Mouse (Mus musculus): ENCODE results near the gene Olfm2. TPM values are rescaled to one million over a fixed set of nuclear protein-coding genes. Genes with fewer than 3 reads are reported as not detected.

The Olfm2 gene
- 0.20 and 0.34 TPM in 2 replicates for polyA plus RNA-seq (2015; fragmentation: Nextera tagmentation; extraction: Ambion mirVana)

GRCm38 (mm10) chr9:20746017-20746660, at the start of gene Olfm2:
Olfm2 (minus strand) TSS chr9:20746349.
- H3K4me2 ChIP-seq (ENCODE audit: low read depth, low read length), result peak within 1 kb of the TSS; percentile 63
- no peaks in the 10 kb centered on the region for H3K36me3 ChIP-seq (replicated peaks; ENCODE audit: insufficient read depth, low read length)
- peaks cover 49% of the 10 kb centered on the region for H3K27me3 ChIP-seq (ENCODE audit: insufficient read depth, low read length)
- no peaks in the 10 kb centered on the region for H3K9me3 ChIP-seq (ENCODE audit: low read length)
- ATAC-seq (0 out of 2 replicates have a peak, but pooled peaks have one; percentile 18), DNase-seq (peak; percentile 46)
- no peaks in the 10 kb centered on the region for H3K4me1 ChIP-seq (ENCODE audit: insufficient read depth)
- H3K9ac ChIP-seq (replicated peaks), result no peak within 1 kb of the TSS
- H3K4me3 ChIP-seq (ENCODE audit: low read depth, low read length), result peak within 1 kb of the TSS; percentile 36
- no peak for TF ChIP-seq CTCF (IDR thresholded peaks at IDR 0.05; ENCODE audit: low read depth)
- TF ChIP-seq EP300 (IDR thresholded peaks at IDR 0.05; ENCODE audit: low read depth), result no peak
- H3K27ac ChIP-seq (ENCODE audit: low read depth), result no peak within 1 kb of the TSS
- WGBS (ENCODE audit: insufficient replicate concordance), result 3% methylated on average over 18 of the region's 50 CpGs

DNA sequence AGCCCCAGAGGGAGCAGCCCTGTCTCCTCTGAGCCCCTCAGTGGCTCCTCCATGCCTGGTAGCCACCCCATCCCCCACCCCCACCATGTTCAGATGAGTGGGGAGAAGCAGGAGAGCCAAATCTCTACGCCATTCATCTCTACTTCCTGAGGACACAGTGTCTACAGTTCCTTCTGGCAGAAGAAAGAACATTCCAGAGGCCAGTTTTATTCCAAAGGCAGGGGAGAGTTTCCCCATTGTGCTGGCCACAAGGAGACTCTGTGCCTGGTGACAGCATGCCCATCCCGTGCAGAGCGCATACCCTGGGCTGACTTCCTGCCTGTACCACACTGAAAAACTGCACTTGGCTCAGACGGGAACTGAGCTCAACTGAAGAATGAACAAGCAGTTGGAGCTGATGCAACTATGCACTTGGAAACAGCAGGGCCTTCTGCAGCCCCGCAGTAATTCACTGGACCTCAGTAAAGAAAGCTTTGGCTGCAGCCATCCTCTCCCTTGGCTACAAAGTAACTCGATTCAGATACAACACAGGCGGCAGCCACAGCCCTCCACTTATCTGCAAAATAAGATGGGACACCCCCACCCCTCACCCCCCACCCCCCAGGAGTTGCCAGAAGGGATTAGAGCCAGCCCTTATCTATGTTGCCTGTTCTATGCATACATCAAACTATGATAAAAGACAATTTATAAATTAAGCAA, 48.1 kb upstream of the Olfm2 start:
- no peak overlapping the region for H3K4me3 ChIP-seq (ENCODE audit: low read depth, low read length)
- 0 out of 2 replicates have a peak, but pooled peaks have one; percentile 40 for ATAC-seq
- H3K4me2 ChIP-seq (ENCODE audit: low read depth, low read length), result no peak overlapping the region
- TF ChIP-seq EP300 (IDR thresholded peaks at IDR 0.05; ENCODE audit: low read depth) (no peak), CTCF (IDR thresholded peaks at IDR 0.05; ENCODE audit: low read depth) (no peak)
- no peaks in the 10 kb centered on the region for H3K36me3 ChIP-seq (replicated peaks; ENCODE audit: insufficient read depth, low read length)
- H3K27me3 ChIP-seq (ENCODE audit: insufficient read depth, low read length), result no peaks in the 10 kb centered on the region
- WGBS (ENCODE audit: insufficient replicate concordance), result 10% methylated on average over 7 of the region's 7 CpGs
- no peak overlapping the region for H3K27ac ChIP-seq (ENCODE audit: low read depth)
- H3K9ac ChIP-seq (replicated peaks), result no peak overlapping the region
- no peaks in the 10 kb centered on the region for H3K4me1 ChIP-seq (ENCODE audit: insufficient read depth)
- H3K9me3 ChIP-seq (ENCODE audit: low read length), result no peaks in the 10 kb centered on the region
- peak; percentile 21 for DNase-seq

GRCm38 (mm10) chr9:20790345-20790744, 44.2 kb upstream of the Olfm2 start:
- no peaks in the 10 kb centered on the region for H3K4me1 ChIP-seq (ENCODE audit: insufficient read depth)
- H3K4me2 ChIP-seq (ENCODE audit: low read depth, low read length), result no peak overlapping the region
- 78% methylated on average over 3 of the region's 3 CpGs for WGBS (ENCODE audit: insufficient replicate concordance)
- no peak overlapping the region for H3K4me3 ChIP-seq (ENCODE audit: low read depth, low read length)
- no peak overlapping the region for H3K9ac ChIP-seq (replicated peaks)
- 0 out of 2 replicates have a peak, but pooled peaks cover 2% of the 10 kb centered on the region for H3K9me3 ChIP-seq (ENCODE audit: low read length)
- H3K27me3 ChIP-seq (ENCODE audit: insufficient read depth, low read length), result no peaks in the 10 kb centered on the region
- H3K27ac ChIP-seq (ENCODE audit: low read depth), result no peak overlapping the region
- ATAC-seq (no peak), DNase-seq (no peak)
- no peaks in the 10 kb centered on the region for H3K36me3 ChIP-seq (replicated peaks; ENCODE audit: insufficient read depth, low read length)
- TF ChIP-seq CTCF (IDR thresholded peaks at IDR 0.05; ENCODE audit: low read depth), result no peak

DNA sequence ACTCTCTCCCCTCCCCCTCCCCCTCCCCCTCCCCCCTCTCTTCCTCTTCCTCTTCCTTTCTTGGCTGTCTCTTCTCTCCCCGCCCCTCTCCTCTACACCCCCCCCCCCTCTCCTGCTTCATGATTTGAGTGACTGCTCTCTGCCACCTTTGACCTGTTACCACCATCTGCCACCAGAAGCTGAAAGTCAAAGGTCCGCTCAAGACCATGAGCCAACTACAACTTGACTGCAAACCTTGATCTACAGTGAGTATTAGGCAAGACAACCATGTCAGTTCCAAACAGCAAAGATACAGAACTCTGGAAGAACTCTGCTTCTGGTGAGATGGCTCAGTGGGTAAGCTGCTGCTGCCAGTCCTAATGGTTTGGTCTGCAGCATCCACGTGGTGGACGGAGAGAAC, 43.5 kb upstream of the Olfm2 start:
- Histone ChIP-seq H3K4me3 (ENCODE audit: low read depth, low read length) (no peak overlapping the region), H3K4me2 (ENCODE audit: low read depth, low read length) (no peak overlapping the region), H3K4me1 (ENCODE audit: insufficient read depth) (no peaks in the 10 kb centered on the region), H3K27ac (ENCODE audit: low read depth) (no peak overlapping the region), H3K27me3 (ENCODE audit: insufficient read depth, low read length) (no peaks in the 10 kb centered on the region), H3K9ac (replicated peaks) (no peak overlapping the region), H3K9me3 (ENCODE audit: low read length) (0 out of 2 replicates have a peak, but pooled peaks cover 2% of the 10 kb centered on the region), H3K36me3 (replicated peaks; ENCODE audit: insufficient read depth, low read length) (no peaks in the 10 kb centered on the region)
- WGBS (ENCODE audit: insufficient replicate concordance), result 63% methylated on average over 3 of the region's 4 CpGs
- ATAC-seq (peak; percentile 68), DNase-seq (no peak)
- no peak for TF ChIP-seq CTCF (IDR thresholded peaks at IDR 0.05; ENCODE audit: low read depth)
- no peak for TF ChIP-seq EP300 (IDR thresholded peaks at IDR 0.05; ENCODE audit: low read depth)

DNA sequence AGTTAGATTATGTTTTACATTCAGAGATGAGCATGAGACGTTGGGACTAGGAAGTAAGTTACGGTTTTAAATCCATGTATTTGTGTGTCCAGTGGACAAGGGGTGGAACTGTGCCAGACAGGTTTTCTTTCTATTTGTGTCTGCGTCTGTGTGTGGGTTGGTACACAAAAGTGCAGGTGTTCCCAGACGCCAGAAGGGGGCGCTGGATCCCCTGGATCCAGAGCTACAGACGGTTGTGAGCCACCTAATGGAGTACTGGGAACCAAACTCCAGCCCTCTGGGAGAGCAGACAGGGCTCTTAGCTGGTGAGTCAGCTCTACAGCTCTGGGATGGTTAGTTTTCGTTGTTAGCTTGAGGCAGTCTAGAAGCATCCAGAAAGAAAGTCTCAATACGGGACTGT, 41.8 kb upstream of the Olfm2 start:
- Histone ChIP-seq H3K27me3 (ENCODE audit: insufficient read depth, low read length) (no peaks in the 10 kb centered on the region), H3K4me3 (ENCODE audit: low read depth, low read length) (no peak overlapping the region), H3K27ac (ENCODE audit: low read depth) (no peak overlapping the region), H3K4me2 (ENCODE audit: low read depth, low read length) (no peak overlapping the region), H3K36me3 (replicated peaks; ENCODE audit: insufficient read depth, low read length) (no peaks in the 10 kb centered on the region), H3K9ac (replicated peaks) (no peak overlapping the region), H3K4me1 (ENCODE audit: insufficient read depth) (no peaks in the 10 kb centered on the region), H3K9me3 (ENCODE audit: low read length) (0 out of 2 replicates have a peak, but pooled peaks cover 2% of the 10 kb centered on the region)
- no peak for ATAC-seq
- TF ChIP-seq EP300 (IDR thresholded peaks at IDR 0.05; ENCODE audit: low read depth) (no peak), CTCF (IDR thresholded peaks at IDR 0.05; ENCODE audit: low read depth) (no peak)
- 72% methylated on average over 8 of the region's 8 CpGs for WGBS (ENCODE audit: insufficient replicate concordance)
- DNase-seq, result no peak

DNA sequence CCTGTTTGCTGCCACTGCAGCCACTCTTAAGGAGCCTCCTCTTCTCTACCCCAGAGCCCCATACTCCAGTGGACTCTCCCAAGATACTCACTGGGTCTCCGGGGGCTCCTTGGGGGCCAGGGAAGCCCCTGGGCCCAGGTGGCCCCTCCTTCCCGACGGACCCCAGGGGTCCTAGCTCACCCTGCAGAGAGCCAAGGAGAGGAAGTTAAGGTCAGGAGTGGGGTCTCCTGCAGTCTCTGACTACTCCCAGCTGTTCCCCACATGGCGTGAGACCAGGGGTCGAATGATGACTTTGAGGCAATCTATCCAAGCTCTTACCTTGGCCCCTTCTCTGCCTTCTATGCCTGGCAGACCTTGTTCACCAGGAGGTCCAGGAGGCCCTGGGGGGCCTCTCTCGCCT, 38.9 kb upstream of the Olfm2 start:
- TF ChIP-seq CTCF (IDR thresholded peaks at IDR 0.05; ENCODE audit: low read depth) (no peak), EP300 (IDR thresholded peaks at IDR 0.05; ENCODE audit: low read depth) (no peak)
- Histone ChIP-seq H3K4me3 (ENCODE audit: low read depth, low read length) (no peak overlapping the region), H3K36me3 (replicated peaks; ENCODE audit: insufficient read depth, low read length) (0 out of 2 replicates have a peak, but pooled peaks cover 5% of the 10 kb centered on the region), H3K27ac (ENCODE audit: low read depth) (no peak overlapping the region), H3K27me3 (ENCODE audit: insufficient read depth, low read length) (no peaks in the 10 kb centered on the region), H3K4me2 (ENCODE audit: low read depth, low read length) (no peak overlapping the region), H3K9ac (replicated peaks) (no peak overlapping the region), H3K4me1 (ENCODE audit: insufficient read depth) (no peaks in the 10 kb centered on the region; the same call in 1 of the 2 replicates), H3K9me3 (ENCODE audit: low read length) (0 out of 2 replicates have a peak, but pooled peaks cover 2% of the 10 kb centered on the region)
- ATAC-seq (no peak), DNase-seq (no peak)
- 83% methylated on average over 6 of the region's 6 CpGs for WGBS (ENCODE audit: insufficient replicate concordance)

All from liver, postnatal 0 days (tissue).